Mouse (Mus musculus): ENCODE data around the gene Dab1.

DNA sequence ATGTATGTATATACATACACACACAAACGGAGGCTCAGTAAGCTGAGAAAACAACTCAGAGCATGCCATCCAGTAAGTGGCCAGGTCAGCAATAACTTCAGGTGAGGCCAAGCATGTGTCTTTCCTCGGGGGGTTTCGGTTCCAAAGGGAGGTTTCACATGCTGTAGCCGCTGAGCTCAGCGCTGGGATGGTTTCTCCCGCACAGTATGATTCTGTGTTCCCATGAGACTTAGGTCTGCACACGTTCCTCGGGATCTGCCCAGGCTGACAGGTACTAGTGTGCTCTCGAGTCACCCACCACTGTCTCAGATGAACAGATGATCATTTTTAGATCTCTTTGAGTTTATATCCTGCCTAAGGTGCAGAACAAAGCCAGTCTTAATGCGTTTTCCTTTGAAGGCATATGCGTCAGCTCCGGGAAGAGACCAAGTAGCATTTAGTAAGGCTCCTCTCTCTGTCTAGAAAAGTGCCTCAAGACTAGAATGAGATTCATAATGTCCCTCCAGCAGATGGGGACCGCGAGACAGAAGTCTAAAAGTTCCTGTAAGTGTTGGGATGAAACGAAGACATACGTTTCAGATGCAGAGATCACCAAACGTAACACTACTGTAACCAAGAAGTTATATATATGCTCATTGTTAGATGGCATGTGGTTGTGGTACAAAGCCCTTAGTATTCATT is 932.4 kb downstream of the Dab1 start:
- TF ChIP-seq POLR2A (IDR thresholded peaks at IDR 0.05; ENCODE audit: low read depth, low read length): no peak
- no peak for TF ChIP-seq CTCF (IDR thresholded peaks at IDR 0.05; ENCODE audit: extremely low read depth, insufficient read depth, insufficient read length, insufficient replicate concordance)

All from spleen, adult 2 months (tissue).